Mouse (Mus musculus) heart, adult 2 months (tissue): ENCODE results near the gene Slamf6. TPM values are rescaled to one million over a fixed set of nuclear protein-coding genes. Genes with fewer than 3 reads are reported as not detected.

Source experiments
- DNase-seq, 2 experiments: peaks; one replicate each; pipeline ENCODE4 v3.0.0; 2021
- H3K27ac ChIP-seq: fragments of 200-600 bp; 2 replicates; pipeline ENCODE4 v1.8.1; 2022
- H3K27me3 ChIP-seq: fragments of 200-500 bp; 2 replicates; pipeline ENCODE4 v1.6.1; 2012; ENCODE audit warnings: mild to moderate bottlenecking, low read length, inconsistent platforms, mixed read lengths; ENCODE audit not compliant: control insufficient read depth, insufficient read depth
- H3K36me3 ChIP-seq: fragments of 200-500 bp; 2 replicates; pipeline ENCODE4 v1.6.1; 2012; ENCODE audit warnings: low read length, inconsistent platforms; ENCODE audit not compliant: control insufficient read depth, insufficient read depth
- H3K4me1 ChIP-seq: fragments of 200-500 bp; 2 replicates; pipeline ENCODE4 v1.6.1; 2011; ENCODE audit warnings: low read length; ENCODE audit not compliant: control insufficient read depth, insufficient read depth
- H3K4me3 ChIP-seq: fragments of 200-600 bp; 2 replicates; pipeline ENCODE4 v1.8.1; 2022
- H3K79me2 ChIP-seq: fragments of 200-500 bp; replicated peaks from 2 replicates; pipeline ENCODE4 v1.6.1; 2012; ENCODE audit warnings: mild to moderate bottlenecking, inconsistent platforms, low read length, moderate library complexity, mixed read lengths; ENCODE audit not compliant: control insufficient read depth, insufficient read depth
- H3K9ac ChIP-seq: fragments of 200-500 bp; 2 replicates; pipeline ENCODE4 v1.6.1; 2012; ENCODE audit warnings: low read depth, mild to moderate bottlenecking, control low read depth, inconsistent platforms, low read length, mixed read lengths
- CTCF ChIP-seq: fragments of 200-600 bp; IDR thresholded peaks from 2 replicates; pipeline ENCODE4 v1.8.1; 2022; ENCODE audit warnings: antibody characterized with exemption, mild to moderate bottlenecking, moderate library complexity
- EP300 ChIP-seq: fragments of 200-500 bp; IDR thresholded peaks from 2 replicates; pipeline ENCODE4 v1.6.1; 2011; ENCODE audit warnings: low read depth, low read length, control low read depth; ENCODE audit not compliant: insufficient read depth
- POLR2A ChIP-seq: fragments of 200-500 bp; IDR thresholded peaks from 2 replicates; pipeline ENCODE4 v1.6.1; 2011; ENCODE audit warnings: mild to moderate bottlenecking, low read depth, low read length, control low read depth; ENCODE audit not compliant: insufficient read depth
- WGBS: fragments of 180-500 bp; shearing (Covaris S2); methylation state at CpG from one replicate; pipeline ENCODE4 v1.1.7; 2018; 5-methylcytosine and 5-hydroxymethylcytosine counted together
- intact Hi-C: fragments of 180-260 bp; cut with DNase I; formaldehyde crosslinking; loops from one replicate; pipeline ENCODE4 v1.15.1; 2025
- polyA plus RNA-seq: library from polyadenylated mRNA; depleted of rRNA; stranded (reverse); fragments of >200 nt; gene quantifications from 2 replicates; pipeline ENCODE4 v1.2.3, GENCODE M21; 2012
- total RNA-seq, 2 experiments: library from RNA; stranded (reverse); gene quantifications; 2 replicates each; pipeline ENCODE4 v1.2.3; 2021

The Slamf6 gene
- total and polyA plus RNA-seq, 3 experiments, result 0.14 to 0.81 (median 0.53) TPM

GRCm38 (mm10) chr1:171924900-171925299 lies 7.6 kb downstream of the Slamf6 start:
- intact Hi-C loops, result no loop called here
- H3K36me3 ChIP-seq, result no peaks in the 10 kb centered on the region
- H3K4me3 ChIP-seq, result no peak overlapping the region
- H3K27me3 ChIP-seq, result no peaks in the 10 kb centered on the region
- no peaks in the 10 kb centered on the region for H3K79me2 ChIP-seq
- H3K4me1 ChIP-seq, result no peaks in the 10 kb centered on the region
- no peak for DNase-seq
- WGBS, result 64% methylated on average over 3 of the region's 3 CpGs
- TF ChIP-seq CTCF, result no peak
- TF ChIP-seq EP300, result no peak
- H3K27ac ChIP-seq, result no peak overlapping the region
- no peak overlapping the region for H3K9ac ChIP-seq

DNA sequence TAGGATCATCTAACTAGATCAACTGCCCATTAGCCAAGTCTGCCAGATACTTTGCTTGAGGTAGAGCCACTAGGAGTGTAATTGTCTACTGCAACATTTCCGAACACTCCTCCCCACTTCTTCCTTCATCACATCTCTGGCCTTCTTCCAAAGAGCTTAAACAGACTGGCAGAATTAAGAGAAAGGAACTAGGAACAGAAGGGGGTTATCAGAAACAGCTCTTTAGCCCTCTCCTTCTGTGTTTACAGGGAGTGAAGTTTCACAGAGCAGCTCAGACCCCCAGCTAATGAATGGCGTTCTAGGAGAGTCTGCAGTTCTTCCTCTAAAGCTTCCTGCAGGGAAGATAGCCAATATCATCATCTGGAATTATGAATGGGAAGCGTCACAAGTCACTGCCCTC lies 16.5 kb downstream of the Slamf6 start:
- WGBS, result 10% methylated on average over 3 of the region's 3 CpGs
- no peak overlapping the region for H3K9ac ChIP-seq
- H3K4me3 ChIP-seq, result no peak overlapping the region
- H3K36me3 ChIP-seq, result no peaks in the 10 kb centered on the region
- TF ChIP-seq CTCF (no peak), EP300 (no peak)
- no peak overlapping the region for H3K27ac ChIP-seq
- intact Hi-C loops, result no loop called here
- H3K27me3 ChIP-seq, result no peaks in the 10 kb centered on the region
- no peaks in the 10 kb centered on the region for H3K4me1 ChIP-seq
- DNase-seq, result no peak
- H3K79me2 ChIP-seq, result no peaks in the 10 kb centered on the region

DNA sequence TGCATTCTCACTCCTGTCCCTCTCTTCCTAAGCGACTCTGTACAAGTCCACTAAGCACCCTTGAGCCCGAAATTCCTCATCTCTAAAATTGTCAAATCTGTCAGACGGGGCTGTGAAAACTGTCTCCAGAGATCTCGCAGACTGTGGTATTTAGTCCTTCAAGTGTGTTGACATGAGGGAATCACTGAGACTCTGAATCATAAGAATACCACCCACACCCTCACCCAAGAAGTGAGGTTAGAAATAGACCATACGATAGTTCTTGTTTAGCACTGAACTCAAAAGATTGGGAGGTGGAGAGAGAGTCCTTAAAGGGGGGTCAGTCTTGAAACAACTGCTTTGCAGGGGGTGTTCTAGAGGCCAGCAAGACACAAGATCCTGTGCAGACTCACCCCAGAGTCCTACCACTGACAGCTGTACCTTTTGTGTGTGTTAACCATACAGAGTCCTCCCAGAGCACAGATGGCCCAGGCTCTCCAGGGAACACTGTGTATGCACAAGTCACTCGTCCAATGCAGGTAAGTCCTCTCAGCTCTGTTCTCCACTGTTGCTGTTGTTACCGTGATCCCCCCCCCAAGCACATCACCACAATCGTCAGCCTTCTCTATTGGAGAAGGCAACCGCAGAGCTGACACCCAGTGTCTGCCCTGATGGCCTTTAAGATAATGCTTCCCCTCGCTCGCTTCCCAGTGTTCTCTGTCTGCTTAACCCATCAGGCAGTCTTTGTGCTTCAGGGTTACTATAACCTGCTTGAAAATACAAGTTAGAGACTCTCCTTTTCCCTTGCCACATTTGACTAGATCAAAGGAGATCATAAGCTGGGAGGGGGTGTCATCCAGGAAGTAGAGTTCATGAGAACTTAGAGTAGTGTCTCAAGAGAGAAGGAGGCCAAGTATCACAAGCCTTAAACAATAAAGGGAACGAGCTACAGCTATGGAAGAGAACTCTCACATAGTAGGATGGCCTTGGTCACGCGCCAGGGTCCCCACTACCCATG lies 21.9 kb downstream of the Slamf6 start:
- no peaks in the 10 kb centered on the region for H3K79me2 ChIP-seq
- H3K9ac ChIP-seq, result no peak overlapping the region
- DNase-seq, result no peak
- WGBS, result 63% methylated on average over 14 of the region's 14 CpGs
- intact Hi-C loops, result no loop called here
- TF ChIP-seq POLR2A (no peak), CTCF (no peak), EP300 (no peak)
- no peaks in the 10 kb centered on the region for H3K36me3 ChIP-seq
- H3K27ac ChIP-seq, result no peak overlapping the region
- no peaks in the 10 kb centered on the region for H3K4me1 ChIP-seq
- no peak overlapping the region for H3K4me3 ChIP-seq
- no peaks in the 10 kb centered on the region for H3K27me3 ChIP-seq

GRCm38 (mm10) chr1:171940626-171941025 lies 23.3 kb downstream of the Slamf6 start:
- H3K4me1 ChIP-seq, result no peaks in the 10 kb centered on the region
- H3K36me3 ChIP-seq, result no peaks in the 10 kb centered on the region
- no peak overlapping the region for H3K9ac ChIP-seq
- H3K27ac ChIP-seq, result no peak overlapping the region
- DNase-seq, result no peak
- no peak overlapping the region for H3K4me3 ChIP-seq
- H3K79me2 ChIP-seq, result no peaks in the 10 kb centered on the region
- intact Hi-C loops, result no loop called here
- TF ChIP-seq EP300 (no peak), CTCF (no peak), POLR2A (no peak)
- WGBS, result 82% methylated on average over 6 of the region's 6 CpGs
- H3K27me3 ChIP-seq, result no peaks in the 10 kb centered on the region

- no peaks in the 10 kb centered on the region for H3K79me2 ChIP-seq
- intact Hi-C loops, result no loop called here
- H3K27me3 ChIP-seq, result no peaks in the 10 kb centered on the region; the same call in 1 of the 2 replicates
- H3K9ac ChIP-seq, result no peak overlapping the region
- no peaks in the 10 kb centered on the region for H3K4me1 ChIP-seq
- TF ChIP-seq CTCF (no peak), POLR2A (no peak)
- no peak for DNase-seq
- no peak overlapping the region for H3K4me3 ChIP-seq
- H3K36me3 ChIP-seq, result no peaks in the 10 kb centered on the region
- H3K27ac ChIP-seq, result no peak overlapping the region
- WGBS, result 73% methylated on average over 6 of the region's 6 CpGs
Measured at GRCm38 (mm10) chr1:171946447-171946995, 29.2 kb downstream of the Slamf6 start.

GRCm38 (mm10) chr1:171948161-171948945 lies 31.0 kb downstream of the Slamf6 start:
- Histone ChIP-seq H3K27me3 (no peaks in the 10 kb centered on the region; the same call in 1 of the 2 replicates), H3K36me3 (no peaks in the 10 kb centered on the region), H3K79me2 (no peaks in the 10 kb centered on the region), H3K4me3 (no peak overlapping the region), H3K4me1 (no peaks in the 10 kb centered on the region), H3K9ac (no peak overlapping the region), H3K27ac (no peak overlapping the region)
- TF ChIP-seq EP300, result no peak
- no peak for TF ChIP-seq CTCF
- no peak for TF ChIP-seq POLR2A
- 74% methylated on average over 11 of the region's 11 CpGs for WGBS
- intact Hi-C loops, result no loop called here
- no peak for DNase-seq
